Mouse (Mus musculus) stomach, postnatal 0 days (tissue): Measurements from ENCODE around the gene G6pc2. TPM values are rescaled to one million over a fixed set of nuclear protein-coding genes. Genes with fewer than 3 reads are reported as not detected.

ENCODE experiments used
- ATAC-seq: fragments of 200-750 bp; cut with Nextera tagmentation; 2 replicates; pipeline ENCODE4 v1.8.0; 2017; ENCODE audit not compliant: low FRiP score, low TSS enrichment
- DNase-seq: peaks from one replicate; pipeline ENCODE4 v3.0.0-alpha.2; 2016; ENCODE audit warnings: low spot score
- H3K27ac ChIP-seq: fragments of 300-500 bp; sonication (generic); replicated peaks from 2 replicates; pipeline ENCODE4 v1.5.1; 2014; ENCODE audit warnings: mild to moderate bottlenecking, control low read depth
- H3K27me3 ChIP-seq: fragments of 300-500 bp; sonication (generic); 2 replicates; pipeline ENCODE4 v1.6.1; 2014; ENCODE audit warnings: low read length; ENCODE audit not compliant: control insufficient read depth, insufficient read depth
- H3K36me3 ChIP-seq: fragments of 300-500 bp; sonication (generic); 2 replicates; pipeline ENCODE4 v1.6.1; 2014; ENCODE audit warnings: low read length, mixed read lengths; ENCODE audit not compliant: control insufficient read depth, insufficient read depth
- H3K4me1 ChIP-seq: fragments of 300-500 bp; sonication (generic); replicated peaks from 2 replicates; pipeline ENCODE4 v1.6.1; 2014; ENCODE audit warnings: antibody characterized with exemption; ENCODE audit not compliant: control insufficient read depth, insufficient read depth
- H3K4me2 ChIP-seq: fragments of 300-500 bp; sonication (generic); replicated peaks from 2 replicates; pipeline ENCODE4 v1.6.1; 2014; ENCODE audit warnings: low read depth, mild to moderate bottlenecking, control low read depth, moderate library complexity
- H3K4me3 ChIP-seq: fragments of 300-500 bp; sonication (generic); 2 replicates; pipeline ENCODE4 v1.5.1; 2014; ENCODE audit warnings: low read depth, low read length, control low read depth
- H3K9ac ChIP-seq: fragments of 300-500 bp; sonication (generic); 2 replicates; pipeline ENCODE4 v1.6.1; 2014; ENCODE audit warnings: mild to moderate bottlenecking, low read length, control low read depth, mixed read lengths
- H3K9me3 ChIP-seq: fragments of 300-500 bp; sonication (generic); 2 replicates; pipeline ENCODE4 v1.6.1; 2016; ENCODE audit warnings: low read length; ENCODE audit not compliant: control insufficient read depth
- CTCF ChIP-seq: IDR thresholded peaks from 2 replicates; pipeline ENCODE4 v1.5.1; 2016; ENCODE audit warnings: antibody characterized with exemption, low read depth, mild to moderate bottlenecking, moderate library complexity
- EP300 ChIP-seq: optimal IDR thresholded peaks from 2 replicates; pipeline ENCODE3; 2016; ENCODE audit warnings: antibody characterized with exemption
- WGBS: fragments of 180-500 bp; shearing (Covaris S2); extraction: QIAGEN DNeasy Blood & Tissue Kit; methylation state at CpG from one replicate; pipeline ENCODE4 v1.1.7; 2014; 5-methylcytosine and 5-hydroxymethylcytosine counted together
- polyA plus RNA-seq: library from polyadenylated mRNA; unstranded; fragments of >200 nt; fragmentation: Nextera tagmentation; extraction: Ambion mirVana; gene quantifications from 2 replicates; pipeline ENCODE4 v1.2.1, GENCODE M21; 2015

G6pc2 gene
- polyA plus RNA-seq, 1 experiment from 2014 or later: not detected

GRCm38 (mm10) chr2:69244924-69245323 lies 34.1 kb downstream of the G6pc2 start:
- Histone ChIP-seq H3K4me3 (no peak overlapping the region), H3K27ac (no peak overlapping the region), H3K4me2 (no peak overlapping the region), H3K4me1 (no peaks in the 10 kb centered on the region), H3K27me3 (no peaks in the 10 kb centered on the region), H3K9ac (no peak overlapping the region), H3K9me3 (no peaks in the 10 kb centered on the region), H3K36me3 (no peaks in the 10 kb centered on the region)
- DNase-seq: no peak
- TF ChIP-seq EP300 (no peak), CTCF (no peak)
- WGBS: 32% methylated on average over 2 of the region's 2 CpGs
- no peak for ATAC-seq

GRCm38 (mm10) chr2:69247081-69247480 lies 36.2 kb downstream of the G6pc2 start:
- DNase-seq (no peak), ATAC-seq (no peak)
- no peak overlapping the region for H3K9ac ChIP-seq
- H3K36me3 ChIP-seq: no peaks in the 10 kb centered on the region
- H3K4me2 ChIP-seq: no peak overlapping the region
- TF ChIP-seq CTCF (no peak), EP300 (no peak)
- H3K27me3 ChIP-seq: no peaks in the 10 kb centered on the region
- no peak overlapping the region for H3K4me3 ChIP-seq
- no peak overlapping the region for H3K27ac ChIP-seq
- 88% methylated on average over 1 of the region's 1 CpGs for WGBS
- H3K9me3 ChIP-seq: no peaks in the 10 kb centered on the region
- H3K4me1 ChIP-seq: no peaks in the 10 kb centered on the region

- no peak for ATAC-seq
- TF ChIP-seq CTCF (no peak), EP300 (no peak)
- Histone ChIP-seq H3K27me3 (no peaks in the 10 kb centered on the region), H3K9me3 (no peaks in the 10 kb centered on the region), H3K36me3 (no peaks in the 10 kb centered on the region), H3K4me2 (no peak overlapping the region), H3K27ac (no peak overlapping the region), H3K9ac (no peak overlapping the region), H3K4me1 (no peaks in the 10 kb centered on the region), H3K4me3 (no peak overlapping the region)
- WGBS: 59% methylated on average over 16 of the region's 16 CpGs
- no peak for DNase-seq
Observed at GRCm38 (mm10) chr2:69248221-69248755, 37.4 kb downstream of the G6pc2 start.

- Histone ChIP-seq H3K9me3 (no peaks in the 10 kb centered on the region), H3K4me2 (no peak overlapping the region), H3K4me3 (no peak overlapping the region), H3K27me3 (no peaks in the 10 kb centered on the region), H3K36me3 (no peaks in the 10 kb centered on the region), H3K9ac (no peak overlapping the region), H3K27ac (no peak overlapping the region), H3K4me1 (no peaks in the 10 kb centered on the region)
- no peak for TF ChIP-seq EP300
- TF ChIP-seq CTCF: no peak
- no peak for ATAC-seq
- DNase-seq: no peak
Observed at GRCm38 (mm10) chr2:69264069-69264618, 53.3 kb downstream of the G6pc2 start.

GRCm38 (mm10) chr2:69275875-69276274 lies 65.0 kb downstream of the G6pc2 start:
- H3K4me3 ChIP-seq: no peak overlapping the region
- DNase-seq (peak; percentile 18), ATAC-seq (peak; percentile 86)
- H3K9me3 ChIP-seq: no peaks in the 10 kb centered on the region
- no peaks in the 10 kb centered on the region for H3K27me3 ChIP-seq
- H3K4me1 ChIP-seq: no peaks in the 10 kb centered on the region
- no peaks in the 10 kb centered on the region for H3K36me3 ChIP-seq
- H3K27ac ChIP-seq: no peak overlapping the region
- H3K9ac ChIP-seq: no peak overlapping the region
- TF ChIP-seq EP300 (no peak), CTCF (peak; percentile 87)
- WGBS: 0% methylated on average over 1 of the region's 1 CpGs
- H3K4me2 ChIP-seq: no peak overlapping the region

Other genes starting within 250 kb of the G6pc2 start
- 18.7 and 22.3 TPM in 2 replicates for gene Nostrin, start 75.3 kb upstream of the G6pc2 start, polyA plus RNA-seq
- gene Spc25, start 4.9 kb upstream of the G6pc2 start, polyA plus RNA-seq: 45.4 and 52.6 TPM in 2 replicates
- gene Abcb11, start 131.5 kb downstream of the G6pc2 start, polyA plus RNA-seq: 0.96 and 1.4 TPM in 2 replicates
- gene Dhrs9, start 169.4 kb downstream of the G6pc2 start, polyA plus RNA-seq: 5.1 and 5.8 TPM in 2 replicates